25 mouse cellular contexts compared by ENCODE assay signal in genomic region chr8:120577821-120578220, GRCm38 (mm10). TPM values are rescaled to one million over a fixed set of nuclear protein-coding genes. Genes with fewer than 3 reads are reported as not detected.
DNase-seq lines count a peak whose midpoint lies in the region; ATAC-seq and TF ChIP-seq lines count a peak whose summit lies in the region.
"Had no signal": no experiment of that assay in that cellular context is flagged by ENCODE, and none has a peak within 500 bp of the region (broad histone marks: within the 10 kb centered on the region; RNA-seq: fewer than 3 reads in every experiment).

No protein-coding gene starts in this region.

- no peaks in the 10 kb centered on the region for H3K27me3 ChIP-seq in neural tube, embryonic 13.5 days
- H3K27me3 ChIP-seq in neural tube, embryonic 15.5 days (replicated peaks), result no peaks in the 10 kb centered on the region
- H3K27me3 ChIP-seq: embryonic facial prominence, embryonic 13.5 days; heart, embryonic 13.5 days; liver, embryonic 12.5 days; stomach, embryonic 15.5 days had no signal

- peaks cover 94% of the 10 kb centered on the region for H3K36me3 ChIP-seq in neural tube, embryonic 13.5 days
- H3K36me3 ChIP-seq in neural tube, embryonic 15.5 days, result peaks cover 81% of the 10 kb centered on the region

- peaks cover 18% of the 10 kb centered on the region for H3K4me1 ChIP-seq in neural tube, embryonic 13.5 days (replicated peaks)
- H3K4me1 ChIP-seq in neural tube, embryonic 15.5 days, result peaks cover 5% of the 10 kb centered on the region; the same call in 1 of the 2 replicates
- H3K4me1 ChIP-seq: stomach, embryonic 15.5 days had no signal

- DNase-seq in cerebellum, postnatal 10 days, result peak; percentile 71 to 77
- DNase-seq in cerebellum, adult 11 months, result no peak
- peak; percentile 18 for DNase-seq in gastrocnemius, adult 2 months
- DNase-seq in gastrocnemius, adult 18-20 months (ENCODE audit: low spot score), result no peak
- peak; percentile 57 for DNase-seq in left cerebral cortex, postnatal 4 days
- no peak for DNase-seq in left cerebral cortex, adult 8-10 months (ENCODE audit: low spot score in 2 of 2)
- DNase-seq: adrenal gland, postnatal 14 days; embryo, embryonic 11 days; gastrocnemius, postnatal 10 days; heart, postnatal 10 days; kidney, adult 11 months; kidney, postnatal 14 days; liver, postnatal 0 days; lung, postnatal 36 days; right cerebral cortex, postnatal 25 days had no signal

- no peak overlapping the region for H3K9ac ChIP-seq in neural tube, embryonic 13.5 days
- no peak overlapping the region for H3K9ac ChIP-seq in neural tube, embryonic 15.5 days (replicated peaks)
- H3K9ac ChIP-seq: embryonic facial prominence, embryonic 13.5 days; heart, embryonic 13.5 days; liver, embryonic 12.5 days; liver, postnatal 0 days; stomach, embryonic 15.5 days had no signal

- no peak overlapping the region for H3K27ac ChIP-seq in gastrocnemius, adult 2 months
- 0 out of 2 replicates have a peak overlapping the region, but pooled peaks have one; percentile 18 for H3K27ac ChIP-seq in neural tube, embryonic 13.5 days (replicated peaks)
- no peak overlapping the region for H3K27ac ChIP-seq in neural tube, embryonic 15.5 days (replicated peaks)
- H3K27ac ChIP-seq: embryonic facial prominence, embryonic 13.5 days; heart, embryonic 13.5 days; left cerebral cortex, adult 2 months; liver, embryonic 12.5 days; stomach, embryonic 15.5 days had no signal

- H3K4me2 ChIP-seq in neural tube, embryonic 13.5 days, result no peak overlapping the region
- H3K4me2 ChIP-seq in neural tube, embryonic 15.5 days, result no peak overlapping the region
- H3K4me2 ChIP-seq: embryonic facial prominence, embryonic 13.5 days; heart, embryonic 13.5 days; liver, embryonic 12.5 days; stomach, embryonic 15.5 days had no signal

- no peak for ATAC-seq in neural tube, embryonic 13.5 days (ENCODE audit: low read depth)
- no peak for ATAC-seq in neural tube, embryonic 15.5 days (ENCODE audit: low FRiP score)
- ATAC-seq: CD4-positive, CD25-positive, alpha-beta regulatory T cell, adult 4 months; forebrain, embryonic 14.5 days; inflammation-experienced regulatory T-cells, adult 6 months; liver, embryonic 12.5 days; liver, postnatal 0 days had no signal

- no peak for TF ChIP-seq CTCF in gastrocnemius, adult 2 months (IDR thresholded peaks at IDR 0.05)

- intact Hi-C loops in gastrocnemius, adult 2 months (cut with DNase I), result no loop called here
- intact Hi-C loops in left cerebral cortex, postnatal 4 days (cut with DNase I), result no loop called here

- no peaks in the 10 kb centered on the region for H3K9me3 ChIP-seq in neural tube, embryonic 13.5 days
- H3K9me3 ChIP-seq in neural tube, embryonic 15.5 days (replicated peaks), result no peaks in the 10 kb centered on the region
- H3K9me3 ChIP-seq: embryonic facial prominence, embryonic 13.5 days; heart, embryonic 13.5 days; liver, embryonic 12.5 days; stomach, embryonic 15.5 days had no signal

- no peak overlapping the region for H3K4me3 ChIP-seq in gastrocnemius, adult 2 months
- no peak overlapping the region for H3K4me3 ChIP-seq in neural tube, embryonic 13.5 days
- no peak overlapping the region for H3K4me3 ChIP-seq in neural tube, embryonic 15.5 days (replicated peaks)
- H3K4me3 ChIP-seq: embryonic facial prominence, embryonic 13.5 days; heart, embryonic 13.5 days; left cerebral cortex, adult 2 months; liver, embryonic 12.5 days; stomach, embryonic 15.5 days had no signal

- 84% methylated on average over 17 of the region's 17 CpGs for WGBS in neural tube, embryonic 13.5 days
- WGBS in neural tube, embryonic 15.5 days, result 86% methylated on average over 17 of the region's 17 CpGs

RNA-seq across cellular contexts. Expression of gene Gins2, which starts 11.3 kb away (rescaled TPM):
- under 1 TPM; 0.36 to 0.67 TPM for total RNA-seq in gastrocnemius, adult 2 months (2021)
- under 1 TPM in 1 of 2 experiments, not detected in 1; 0.80 TPM for total RNA-seq in gastrocnemius, adult 18-20 months (2021)
- 1 to 10 TPM; 4.8 to 5.7 TPM for total RNA-seq in left cerebral cortex, postnatal 4 days (2021)
- 1 to 10 TPM; 1.1 to 3.3 (median 2.5) TPM for total RNA-seq in left cerebral cortex, adult 8-10 months (2022)
- 20.1 and 21.5 TPM in 2 replicates for polyA plus RNA-seq in neural tube, embryonic 13.5 days (2015; fragmentation: Nextera tagmentation; extraction: Ambion mirVana)
- polyA plus RNA-seq in neural tube, embryonic 15.5 days (2015; fragmentation: Nextera tagmentation; extraction: Ambion mirVana), result 15.9 and 38.9 TPM in 2 replicates

Comparison
In these comparisons a context has a peak if more than half of its experiments do, and no peak if none do; other contexts are left out.
1. DNase-seq: peak in cerebellum, postnatal 10 days (2 of 2), gastrocnemius, adult 2 months (single experiment) and left cerebral cortex, postnatal 4 days (single experiment); none in cerebellum, adult 11 months (single experiment), gastrocnemius, adult 18-20 months (single experiment) and left cerebral cortex, adult 8-10 months (0 of 2).